ENCODE assay signal across 8 mouse cellular contexts in genomic region chr2:136712441-136713015, GRCm38 (mm10). TPM values are rescaled to one million over a fixed set of nuclear protein-coding genes. Genes with fewer than 3 reads are reported as not detected.
DNase-seq lines count a peak whose midpoint lies in the region; ATAC-seq and TF ChIP-seq lines count a peak whose summit lies in the region.

No protein-coding gene starts in this region.

- 1% methylated on average over 13 of the region's 13 CpGs for WGBS in embryonic facial prominence, embryonic 13.5 days
- under 1% methylated on average over 13 of the region's 13 CpGs for WGBS in hindbrain, embryonic 11.5 days
- WGBS in midbrain, embryonic 14.5 days: 2% methylated on average over 13 of the region's 13 CpGs

- peak in 1 of 2 experiments; percentile 10 for DNase-seq in layer of hippocampus, adult 2 months (ENCODE audit: low spot score in 2 of 2)
- DNase-seq in layer of hippocampus, postnatal 36 days: no peak
- peak; percentile 48 for DNase-seq in hindbrain, embryonic 11.5 days (ENCODE audit: low spot score)
- peak; percentile 64 for DNase-seq in midbrain, embryonic 14.5 days
- DNase-seq in spleen, postnatal 10 days (ENCODE audit: low spot score in 2 of 2): no peak
- no peak for DNase-seq in urinary bladder, postnatal 14 days (ENCODE audit: low spot score)
- DNase-seq in spleen, postnatal 4 days (ENCODE audit: low spot score in 2 of 2): no peak

- no peak overlapping the region for H3K9ac ChIP-seq in embryonic facial prominence, embryonic 13.5 days
- no peak overlapping the region for H3K9ac ChIP-seq in hindbrain, embryonic 11.5 days (ENCODE audit: low read depth, low read length)
- H3K9ac ChIP-seq in midbrain, embryonic 14.5 days (replicated peaks; ENCODE audit: low read length): peak overlapping the region; percentile 13; the same call in 1 of the 2 replicates

- no peaks in the 10 kb centered on the region for H3K36me3 ChIP-seq in embryonic facial prominence, embryonic 13.5 days
- no peaks in the 10 kb centered on the region for H3K36me3 ChIP-seq in hindbrain, embryonic 11.5 days (ENCODE audit: control insufficient read depth, insufficient read depth, low read length)
- H3K36me3 ChIP-seq in midbrain, embryonic 14.5 days (ENCODE audit: control insufficient read depth, insufficient read depth, low read length): no peaks in the 10 kb centered on the region

- H3K4me1 ChIP-seq in embryonic facial prominence, embryonic 13.5 days: peaks cover 18% of the 10 kb centered on the region
- 0 out of 2 replicates have a peak, but pooled peaks cover 3% of the 10 kb centered on the region for H3K4me1 ChIP-seq in hindbrain, embryonic 11.5 days (replicated peaks; ENCODE audit: control insufficient read depth, insufficient read depth, low read length)
- 0 out of 2 replicates have a peak, but pooled peaks cover 9% of the 10 kb centered on the region for H3K4me1 ChIP-seq in midbrain, embryonic 14.5 days (ENCODE audit: control insufficient read depth, insufficient read depth, low read length)

- no peak for TF ChIP-seq CTCF in layer of hippocampus, adult 2 months (conservative IDR thresholded peaks at IDR 0.05)

- H3K27ac ChIP-seq in layer of hippocampus, adult 2 months: peak overlapping the region; percentile 95
- H3K27ac ChIP-seq in embryonic facial prominence, embryonic 13.5 days: no peak overlapping the region
- peak overlapping the region; percentile 60; the same call in 1 of the 2 replicates for H3K27ac ChIP-seq in hindbrain, embryonic 11.5 days (ENCODE audit: low read depth, low read length)
- H3K27ac ChIP-seq in midbrain, embryonic 14.5 days (replicated peaks; ENCODE audit: low read depth, low read length): peak overlapping the region; percentile 83

- H3K4me2 ChIP-seq in embryonic facial prominence, embryonic 13.5 days: peak overlapping the region; percentile 70
- H3K4me2 ChIP-seq in hindbrain, embryonic 11.5 days (replicated peaks; ENCODE audit: low read depth, low read length): peak overlapping the region; percentile 79
- H3K4me2 ChIP-seq in midbrain, embryonic 14.5 days (ENCODE audit: low read length): peak overlapping the region; percentile 69

- no peak for ATAC-seq in embryonic facial prominence, embryonic 13.5 days (ENCODE audit: insufficient number of reproducible peaks, insufficient read depth, low FRiP score, low TSS enrichment, low read depth)
- ATAC-seq in hindbrain, embryonic 11.5 days (ENCODE audit: low FRiP score): peak; percentile 25; the same call in 1 of the 2 replicates
- peak; percentile 28 for ATAC-seq in midbrain, embryonic 14.5 days (ENCODE audit: low FRiP score, low TSS enrichment)

- no peaks in the 10 kb centered on the region for H3K9me3 ChIP-seq in embryonic facial prominence, embryonic 13.5 days
- no peaks in the 10 kb centered on the region for H3K9me3 ChIP-seq in hindbrain, embryonic 11.5 days (ENCODE audit: control insufficient read depth, low read length)
- no peaks in the 10 kb centered on the region for H3K9me3 ChIP-seq in midbrain, embryonic 14.5 days (ENCODE audit: control insufficient read depth, low read length)

- H3K27me3 ChIP-seq in embryonic facial prominence, embryonic 13.5 days: peaks cover 36% of the 10 kb centered on the region
- H3K27me3 ChIP-seq in hindbrain, embryonic 11.5 days (ENCODE audit: control insufficient read depth, insufficient read depth, low read length): no peaks in the 10 kb centered on the region
- H3K27me3 ChIP-seq in midbrain, embryonic 14.5 days (ENCODE audit: control insufficient read depth, insufficient read depth, low read length): no peaks in the 10 kb centered on the region

- peak overlapping the region; percentile 89 for H3K4me3 ChIP-seq in layer of hippocampus, adult 2 months
- H3K4me3 ChIP-seq in embryonic facial prominence, embryonic 13.5 days: peak overlapping the region; percentile 42
- H3K4me3 ChIP-seq in hindbrain, embryonic 11.5 days (ENCODE audit: low read depth, low read length): peak overlapping the region; percentile 54
- H3K4me3 ChIP-seq in midbrain, embryonic 14.5 days (replicated peaks; ENCODE audit: low read depth, low read length): peak overlapping the region; percentile 70

RNA-seq across cellular contexts. Expression of gene Snap25, which starts 0.7 kb away (rescaled TPM):
- total RNA-seq in layer of hippocampus, adult 2 months (2021): 1,000 to 10,000 TPM; 2,121 to 2,268 TPM
- total RNA-seq in layer of hippocampus, postnatal 36 days (2021): 1,000 to 10,000 TPM; 1,936 to 2,126 TPM
- 4.4 and 6.4 TPM in 2 replicates for polyA plus RNA-seq in embryonic facial prominence, embryonic 13.5 days (2015; fragmentation: Nextera tagmentation; extraction: Ambion mirVana)
- 56.7 and 66.8 TPM in 2 replicates for polyA plus RNA-seq in hindbrain, embryonic 11.5 days (2014; fragmentation: Nextera tagmentation; extraction: Ambion mirVana)
- polyA plus RNA-seq in midbrain, embryonic 14.5 days (2014; fragmentation: Nextera tagmentation; extraction: Ambion mirVana): 125 and 138 TPM in 2 replicates

Comparison
In these comparisons a context has a peak if more than half of its experiments do, and no peak if none do; other contexts are left out.
1. DNase-seq: peak in hindbrain, embryonic 11.5 days (single experiment) and midbrain, embryonic 14.5 days (single experiment); none in layer of hippocampus, postnatal 36 days (0 of 2), spleen, postnatal 10 days (0 of 2), urinary bladder, postnatal 14 days (single experiment) and spleen, postnatal 4 days (0 of 2).
2. Peak in every context shown above with its lines, with median percentiles within 50 percentile points of each other: H3K4me3 ChIP-seq and H3K4me2 ChIP-seq.